Mouse (Mus musculus) adrenal gland, postnatal 10 days (tissue): ENCODE data around the gene Nkiras1. TPM values are rescaled to one million over a fixed set of nuclear protein-coding genes. Genes with fewer than 3 reads are reported as not detected.

Experiments used
- total RNA-seq, 2 experiments: library from RNA; stranded (reverse); gene quantifications; 2 replicates each; pipeline ENCODE4 v1.2.3; 2021

Nkiras1 gene
- total RNA-seq, 2 experiments from 2014 or later, result 19.4 to 24.0 TPM

Other genes starting within 250 kb of the Nkiras1 start
- 10 to 100 TPM; 32.3 to 51.7 TPM for gene Nr1d2, start 32.0 kb upstream of the Nkiras1 start, total RNA-seq
- 100 to 1,000 TPM; 997 to 998 TPM for gene Rpl15, start 255 bp downstream of the Nkiras1 start, total RNA-seq
- 10 to 100 TPM; 58.5 to 66.7 TPM for gene Ube2e1, start 60.7 kb downstream of the Nkiras1 start, total RNA-seq